Mouse (Mus musculus): Measurements from ENCODE around the gene Izumo4.

Izumo4 gene

GRCm38 (mm10) chr10:80701721-80702535 lies at the start of gene Izumo4, which contains the start of gene Mob3a:
Izumo4 (plus strand) TSS chr10:80702184.
Mob3a (minus strand) TSS chr10:80701977.
- DNase-seq (ENCODE audit: low spot score), result peak; percentile 93

- DNase-seq (ENCODE audit: low spot score), result no peak
These were observed 48.7 kb upstream of the Izumo4 start for GRCm38 (mm10) chr10:80653156-80653720.

GRCm38 (mm10) chr10:80654866-80655265 lies 47.1 kb upstream of the Izumo4 start:
- DNase-seq (ENCODE audit: low spot score), result no peak

- DNase-seq (ENCODE audit: low spot score), result no peak
These were observed 46.4 kb upstream of the Izumo4 start for GRCm38 (mm10) chr10:80655406-80656129.

GRCm38 (mm10) chr10:80656130-80656862 lies 45.7 kb upstream of the Izumo4 start:
- peak; percentile 98 for DNase-seq (ENCODE audit: low spot score)

- no peak for DNase-seq (ENCODE audit: low spot score)
These were observed 44.9 kb upstream of the Izumo4 start, which contains the start of gene Btbd2 for GRCm38 (mm10) chr10:80656863-80657623. Btbd2 (minus strand) TSS chr10:80657071.

- no peak for DNase-seq (ENCODE audit: low spot score)
These were observed 43.7 kb upstream of the Izumo4 start for GRCm38 (mm10) chr10:80658194-80658840.

GRCm38 (mm10) chr10:80658841-80659202 lies 43.2 kb upstream of the Izumo4 start:
- no peak for DNase-seq (ENCODE audit: low spot score)

GRCm38 (mm10) chr10:80659213-80659612 lies 42.8 kb upstream of the Izumo4 start:
- peak; percentile 82 for DNase-seq (ENCODE audit: low spot score)

GRCm38 (mm10) chr10:80661149-80661548 lies 40.8 kb upstream of the Izumo4 start:
- DNase-seq (ENCODE audit: low spot score), result no peak

GRCm38 (mm10) chr10:80663485-80664196 lies 38.3 kb upstream of the Izumo4 start:
- no peak for DNase-seq (ENCODE audit: low spot score)

GRCm38 (mm10) chr10:80664197-80665015 lies 37.6 kb upstream of the Izumo4 start:
- DNase-seq (ENCODE audit: low spot score), result peak; percentile 80

GRCm38 (mm10) chr10:80665016-80665380 lies 37.0 kb upstream of the Izumo4 start:
- no peak for DNase-seq (ENCODE audit: low spot score)

- no peak for DNase-seq (ENCODE audit: low spot score)
These were observed 36.5 kb upstream of the Izumo4 start for GRCm38 (mm10) chr10:80665459-80665858.

- no peak for DNase-seq (ENCODE audit: low spot score)
These were observed 35.8 kb upstream of the Izumo4 start for GRCm38 (mm10) chr10:80665981-80666733.

GRCm38 (mm10) chr10:80666837-80667412 lies 35.1 kb upstream of the Izumo4 start:
- no peak for DNase-seq (ENCODE audit: low spot score)

GRCm38 (mm10) chr10:80668614-80669013 lies 33.4 kb upstream of the Izumo4 start:
- DNase-seq (ENCODE audit: low spot score), result no peak

- no peak for DNase-seq (ENCODE audit: low spot score)
These were observed 33.0 kb upstream of the Izumo4 start for GRCm38 (mm10) chr10:80669018-80669417.
